Mouse (Mus musculus) olfactory bulb, adult 2 months (tissue): ENCODE results near the gene Zc3h10. TPM values are rescaled to one million over a fixed set of nuclear protein-coding genes. Genes with fewer than 3 reads are reported as not detected.

ENCODE experiments used
- H3K27ac ChIP-seq: fragments of 200-500 bp; 2 replicates; pipeline ENCODE4 v1.5.1; 2012; ENCODE audit warnings: low read depth, low read length; ENCODE audit not compliant: insufficient read depth
- H3K4me1 ChIP-seq: fragments of 200-500 bp; 2 replicates; pipeline ENCODE4 v1.6.1; 2012; ENCODE audit warnings: low read length; ENCODE audit not compliant: control insufficient read depth, insufficient read depth
- H3K4me3 ChIP-seq: fragments of 200-500 bp; 2 replicates; pipeline ENCODE4 v1.5.1; 2012; ENCODE audit warnings: mild to moderate bottlenecking, low read depth, low read length, moderate library complexity; ENCODE audit not compliant: insufficient read depth
- CTCF ChIP-seq: fragments of 200-500 bp; IDR thresholded peaks from 2 replicates; pipeline ENCODE4 v1.5.1; 2012; ENCODE audit warnings: low read depth, mild to moderate bottlenecking, low read length, moderate library complexity; ENCODE audit not compliant: insufficient read depth
- POLR2A ChIP-seq: fragments of 200-500 bp; IDR thresholded peaks from 2 replicates; pipeline ENCODE4 v1.6.1; 2012; ENCODE audit warnings: mild to moderate bottlenecking, low read depth, low read length, moderate library complexity; ENCODE audit not compliant: insufficient read depth
- WGBS: fragments of 180-500 bp; shearing (Covaris S2); methylation state at CpG from one replicate; pipeline ENCODE4 v1.1.7; 2018; 5-methylcytosine and 5-hydroxymethylcytosine counted together
- polyA plus RNA-seq: library from polyadenylated mRNA; stranded (reverse); fragments of >200 nt; gene quantifications from 2 replicates; pipeline ENCODE4 v1.2.4, GENCODE M21; 2012; ENCODE audit warnings: low replicate concordance; ENCODE audit not compliant: missing spikeins, insufficient read depth, insufficient read length

Gene Zc3h10
- polyA plus RNA-seq, 1 experiment: not detected

DNA sequence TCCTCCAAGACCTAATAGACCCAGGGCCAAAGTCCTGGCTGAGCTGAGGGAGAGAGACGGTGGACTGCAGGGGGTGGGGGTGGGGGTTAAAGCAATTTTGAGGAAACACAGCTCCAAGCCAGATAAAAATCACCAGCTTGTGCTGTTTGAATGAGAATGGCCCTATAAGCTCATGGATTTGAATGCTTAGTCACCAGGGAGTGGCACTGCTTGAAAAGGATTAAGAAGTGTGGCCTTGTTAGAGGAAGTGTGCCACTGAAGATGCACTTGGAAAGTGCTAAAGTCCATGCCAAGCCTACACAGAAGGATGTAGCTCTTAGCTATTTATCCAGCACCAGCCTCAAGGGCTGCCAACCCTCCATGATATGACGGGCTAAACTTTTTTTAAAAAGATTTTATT lies 12.4 kb downstream of the Zc3h10 start:
- WGBS: 83% methylated on average over 2 of the region's 2 CpGs
- Histone ChIP-seq H3K4me3 (no peak overlapping the region), H3K4me1 (peaks cover 4% of the 10 kb centered on the region; the same call in 1 of the 2 replicates), H3K27ac (no peak overlapping the region)
- TF ChIP-seq POLR2A: no peak

DNA sequence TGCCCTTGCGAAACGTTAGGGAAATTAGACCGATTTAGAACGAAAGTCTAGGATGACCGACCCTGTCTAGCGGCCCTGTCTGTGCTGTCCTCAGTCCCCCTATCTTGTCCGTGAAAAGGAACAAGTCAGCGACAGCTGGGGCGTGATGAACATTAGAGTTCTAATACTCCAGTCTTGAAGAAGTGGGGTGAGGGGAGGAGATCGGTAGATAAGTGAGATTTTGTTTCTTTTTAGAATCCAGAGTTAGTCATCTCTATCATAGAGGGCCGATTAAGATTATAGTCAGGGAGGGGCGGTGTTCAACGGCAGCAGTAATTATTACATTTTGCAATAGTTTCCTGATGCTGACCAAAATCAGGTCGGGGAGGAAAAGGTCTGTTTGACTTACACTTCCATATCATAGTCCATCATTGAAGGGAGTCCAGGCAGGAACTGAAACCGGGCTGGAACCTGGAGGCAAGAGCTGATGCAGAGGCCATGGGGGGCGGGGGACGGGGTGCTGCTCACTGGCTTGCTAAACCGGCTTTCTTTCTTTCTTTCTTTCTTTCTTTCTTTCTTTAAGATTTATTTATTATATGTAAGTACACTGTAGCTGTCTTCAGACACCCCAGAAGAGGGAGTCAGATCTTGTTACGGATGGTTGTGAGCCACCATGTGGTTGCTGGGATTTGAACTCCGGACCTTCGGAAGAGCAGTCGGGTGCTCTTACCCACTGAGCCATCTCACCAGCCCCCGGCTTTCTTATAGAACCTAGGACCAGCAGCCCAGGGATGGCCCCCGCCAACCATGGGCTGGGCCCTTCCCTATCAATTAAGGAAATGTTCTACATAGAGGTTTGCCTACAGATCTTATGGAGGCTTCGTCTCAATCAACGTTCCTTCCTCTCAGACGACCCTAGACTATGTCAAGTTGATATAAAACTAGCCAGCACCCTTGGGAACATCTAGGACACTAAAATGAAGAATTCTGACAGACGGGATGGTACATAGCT lies 20.9 kb downstream of the Zc3h10 start:
- Histone ChIP-seq H3K4me1 (peaks cover 9% of the 10 kb centered on the region), H3K27ac (no peak overlapping the region), H3K4me3 (peak overlapping the region; percentile 80)
- WGBS: 28% methylated on average over 28 of the region's 28 CpGs
- TF ChIP-seq CTCF (no peak), POLR2A (no peak)

DNA sequence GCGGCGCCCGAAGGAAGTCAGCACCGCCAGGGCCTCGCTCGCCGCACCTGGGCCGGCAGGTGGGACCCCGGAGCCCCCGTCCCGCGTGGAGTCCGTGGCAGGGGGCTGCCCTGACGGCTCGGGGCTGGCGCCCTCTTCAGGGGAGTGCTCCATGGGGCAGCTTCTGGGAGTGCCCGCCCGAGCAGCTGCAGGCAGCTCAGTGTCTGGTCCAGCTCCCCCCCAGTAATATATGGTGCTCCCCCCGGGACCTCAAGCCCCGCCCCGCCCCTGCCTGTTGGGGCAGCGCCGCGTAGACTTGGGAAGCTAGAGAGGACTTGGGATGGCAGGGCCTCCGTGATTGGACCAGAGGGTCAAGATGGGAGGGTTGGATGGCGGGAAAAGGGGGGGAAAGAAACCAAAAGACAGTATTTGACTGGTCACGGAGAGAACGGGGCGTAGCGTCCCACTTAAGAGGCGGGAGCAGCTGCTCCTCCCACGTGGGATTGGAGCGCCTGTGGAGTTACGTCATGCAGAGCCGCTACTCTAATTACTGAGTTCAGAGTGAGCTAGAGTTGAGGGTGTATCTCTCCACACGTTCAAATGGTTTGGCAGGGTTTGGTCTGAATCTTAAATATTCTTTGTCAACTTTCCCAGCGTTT lies 21.8 kb downstream of the Zc3h10 start, which contains the start of gene Esyt1:
Gene Esyt1, minus strand, starts transcription at position 201 of the 638 bp plus-strand sequence.
- peaks cover 8% of the 10 kb centered on the region for H3K4me1 ChIP-seq
- WGBS: under 1% methylated on average over 37 of the region's 37 CpGs
- H3K4me3 ChIP-seq: peak within 1 kb of the TSS; percentile 80
- 0 out of 2 replicates have a peak within 1 kb of the TSS, but pooled peaks have one; percentile 9 for H3K27ac ChIP-seq
- TF ChIP-seq CTCF (peak; percentile 26; the same call in 1 of the 2 replicates), POLR2A (no peak)

DNA sequence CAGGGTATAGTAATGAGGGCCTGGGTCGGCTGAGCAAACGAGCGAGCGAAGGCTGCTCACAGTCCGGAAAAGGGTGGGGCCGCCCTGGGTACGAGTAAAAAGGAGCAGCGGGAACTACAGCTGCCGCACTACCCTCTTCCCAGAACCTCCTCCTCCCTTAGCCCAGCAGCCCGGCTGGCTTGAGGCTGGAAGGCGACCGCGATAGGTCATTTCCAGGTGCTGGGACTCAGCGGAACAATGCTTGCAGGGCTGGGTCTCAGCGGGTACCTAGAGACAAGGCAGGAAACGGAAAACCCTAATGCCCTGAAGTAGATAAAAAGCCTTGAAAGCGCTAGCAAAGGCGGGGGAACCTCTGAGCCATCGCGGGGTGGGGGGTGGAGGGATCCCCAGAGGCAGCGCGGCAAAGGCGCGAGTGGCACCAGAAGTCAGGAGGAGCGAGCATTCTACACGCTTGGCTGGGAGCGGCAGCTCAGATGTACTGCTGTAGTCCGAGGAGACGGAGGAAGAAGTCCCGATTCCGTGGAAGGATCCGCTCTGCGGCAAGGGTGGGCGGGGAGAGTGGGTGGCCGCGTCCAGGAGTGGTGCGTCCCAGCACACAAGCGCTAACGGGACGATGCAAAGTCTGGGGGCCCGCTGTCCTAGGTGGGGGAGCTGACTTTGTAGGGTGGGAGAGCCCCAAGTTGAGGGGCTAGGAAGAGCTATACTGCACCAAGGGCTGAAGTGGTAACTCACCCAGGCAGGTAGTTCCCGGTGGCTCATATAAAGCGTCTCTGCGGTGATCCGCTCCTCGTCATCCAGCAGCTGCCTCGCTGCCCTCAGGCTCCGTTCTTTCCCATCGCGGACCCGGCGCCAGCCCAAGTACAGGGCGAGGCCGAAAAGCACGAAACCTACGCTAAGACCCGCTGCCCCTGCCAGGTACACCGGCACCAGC lies 22.6 kb downstream of the Zc3h10 start:
- TF ChIP-seq POLR2A: no peak
- TF ChIP-seq CTCF: no peak
- 2% methylated on average over 58 of the region's 58 CpGs for WGBS
- Histone ChIP-seq H3K27ac (0 out of 2 replicates have a peak overlapping the region, but pooled peaks have one; percentile 9), H3K4me3 (peak overlapping the region; percentile 80), H3K4me1 (peaks cover 8% of the 10 kb centered on the region)

DNA sequence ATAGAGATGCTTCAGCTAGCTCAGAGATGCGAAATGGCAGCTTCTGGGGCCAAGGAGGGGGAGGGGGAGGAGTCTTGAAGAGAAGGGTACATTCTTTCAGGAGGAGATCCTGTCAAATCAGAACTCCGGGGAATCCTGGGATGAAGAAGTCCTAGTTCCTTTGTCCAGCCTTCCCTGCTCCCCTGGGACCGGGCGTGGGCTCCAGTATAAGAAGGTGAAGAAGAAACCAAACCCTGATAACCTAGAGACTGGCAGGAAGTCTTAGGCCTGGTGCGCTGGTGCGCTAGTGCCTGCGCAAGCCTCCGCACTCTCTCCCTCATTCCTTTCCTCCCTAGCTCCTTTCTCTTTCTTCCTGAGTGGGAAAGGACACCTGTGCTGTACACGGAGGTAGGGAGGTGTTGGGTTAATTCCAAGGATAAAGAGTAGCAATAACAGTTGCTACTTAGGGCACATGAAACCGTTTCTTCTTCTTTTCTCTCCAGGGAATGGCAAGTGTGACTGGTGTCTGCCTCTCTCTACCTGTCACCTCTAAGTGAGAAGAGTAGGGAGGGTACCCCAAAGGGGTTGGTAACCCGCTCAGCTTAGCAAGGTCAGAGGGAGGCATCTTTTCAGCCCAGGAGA lies 23.4 kb downstream of the Zc3h10 start:
- TF ChIP-seq CTCF (no peak), POLR2A (no peak)
- no peak overlapping the region for H3K27ac ChIP-seq
- H3K4me3 ChIP-seq: peak overlapping the region; percentile 80
- peaks cover 8% of the 10 kb centered on the region for H3K4me1 ChIP-seq
- 59% methylated on average over 11 of the region's 11 CpGs for WGBS

DNA sequence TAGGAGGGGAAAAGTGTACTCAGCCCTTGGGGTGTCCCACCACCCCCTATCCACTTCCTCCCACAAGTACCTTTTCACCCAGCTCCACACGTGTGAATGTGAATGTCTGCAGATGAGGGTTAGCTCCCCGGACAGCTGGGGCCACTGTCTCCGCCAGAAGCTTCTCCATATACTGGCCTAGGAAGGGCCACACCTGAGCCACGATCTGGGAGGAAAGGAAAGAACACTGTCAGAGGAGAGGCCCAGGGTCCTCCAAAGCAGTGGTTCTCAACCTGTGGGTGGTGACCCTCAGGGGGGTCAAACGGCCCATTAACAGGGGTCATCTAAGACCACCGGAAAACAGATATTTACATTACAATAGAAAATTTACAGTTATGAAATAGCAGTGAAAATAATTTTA lies 25.2 kb downstream of the Zc3h10 start:
- Histone ChIP-seq H3K4me3 (no peak overlapping the region), H3K4me1 (peaks cover 8% of the 10 kb centered on the region), H3K27ac (no peak overlapping the region)
- 84% methylated on average over 6 of the region's 6 CpGs for WGBS
- TF ChIP-seq CTCF: no peak
- no peak for TF ChIP-seq POLR2A

DNA sequence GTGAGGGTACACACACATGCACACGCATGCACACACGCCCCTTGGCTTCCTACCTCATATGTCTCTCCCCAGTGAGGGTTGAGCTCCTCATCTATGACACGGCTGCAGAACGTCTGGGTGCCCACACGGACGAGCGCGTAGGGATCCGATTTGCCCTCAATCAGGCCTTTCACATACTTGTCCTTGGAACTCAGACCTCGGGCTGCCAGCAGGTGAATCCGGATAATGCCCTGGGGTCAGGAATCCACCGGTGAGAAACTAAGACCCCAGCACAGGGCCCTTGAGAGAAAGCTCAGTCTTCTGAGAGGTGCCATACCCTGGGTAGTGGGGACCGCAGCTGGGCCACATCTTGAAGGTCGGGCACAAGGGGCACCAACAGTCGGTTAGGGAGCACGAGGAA lies 27.0 kb downstream of the Zc3h10 start:
- no peak for TF ChIP-seq CTCF
- TF ChIP-seq POLR2A: no peak
- WGBS: 90% methylated on average over 16 of the region's 16 CpGs
- Histone ChIP-seq H3K27ac (no peak overlapping the region), H3K4me3 (no peak overlapping the region), H3K4me1 (peaks cover 6% of the 10 kb centered on the region; the same call in 1 of the 2 replicates)

DNA sequence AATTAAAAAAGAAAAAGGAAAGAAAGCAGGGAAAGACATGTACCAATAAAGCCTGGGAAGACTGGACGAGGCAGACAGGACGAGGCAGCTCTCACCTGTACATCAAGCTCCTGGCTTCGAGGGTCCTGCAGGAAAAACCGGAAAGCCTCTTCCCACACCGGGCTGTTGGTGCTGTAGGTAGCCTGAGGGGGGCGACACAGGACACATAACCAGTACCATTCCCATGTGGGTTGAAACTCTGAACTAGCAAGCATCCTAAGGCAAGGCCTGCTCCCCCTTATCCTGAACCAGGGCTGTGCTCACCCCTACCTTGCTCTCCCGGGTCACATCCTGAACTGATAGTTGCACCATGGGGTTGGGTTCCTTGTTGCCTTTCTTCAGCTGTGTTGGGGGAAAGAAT lies 28.7 kb downstream of the Zc3h10 start:
- no peak overlapping the region for H3K4me3 ChIP-seq
- H3K27ac ChIP-seq: no peak overlapping the region
- TF ChIP-seq POLR2A (no peak), CTCF (peak; percentile 21; the same call in 1 of the 2 replicates)
- WGBS: 79% methylated on average over 7 of the region's 7 CpGs
- no peaks in the 10 kb centered on the region for H3K4me1 ChIP-seq
